Mouse (Mus musculus) heart, postnatal 0 days (tissue): Measurements from ENCODE around the gene Ggnbp2. TPM values are rescaled to one million over a fixed set of nuclear protein-coding genes. Genes with fewer than 3 reads are reported as not detected.

Source experiments
- ATAC-seq: fragments of 200-750 bp; cut with Nextera tagmentation; 2 replicates; pipeline ENCODE4 v1.8.0; 2017; ENCODE audit warnings: low read depth, moderate number of reproducible peaks, moderate library complexity; ENCODE audit not compliant: insufficient read depth
- DNase-seq: peaks from one replicate; pipeline ENCODE4 v3.0.0-alpha.2; 2016; ENCODE audit warnings: low spot score
- H3K27ac ChIP-seq: fragments of 300-500 bp; sonication (generic); 2 replicates; pipeline ENCODE4 v1.5.1; 2014; ENCODE audit warnings: low read depth, mild to moderate bottlenecking
- H3K27me3 ChIP-seq: fragments of 300-500 bp; sonication (generic); 2 replicates; pipeline ENCODE4 v1.6.1; 2014; ENCODE audit warnings: low read length, mixed read lengths; ENCODE audit not compliant: control insufficient read depth, insufficient read depth
- H3K36me3 ChIP-seq: fragments of 300-500 bp; sonication (generic); replicated peaks from 2 replicates; pipeline ENCODE4 v1.6.1; 2014; ENCODE audit warnings: low read length, mixed read lengths; ENCODE audit not compliant: control insufficient read depth, insufficient read depth
- H3K4me1 ChIP-seq: fragments of 300-500 bp; sonication (generic); 2 replicates; pipeline ENCODE4 v1.6.1; 2014; ENCODE audit warnings: antibody characterized with exemption; ENCODE audit not compliant: control insufficient read depth, insufficient read depth
- H3K4me2 ChIP-seq: fragments of 300-500 bp; sonication (generic); 2 replicates; pipeline ENCODE4 v1.6.1; 2014; ENCODE audit warnings: low read depth, mild to moderate bottlenecking, low read length, moderate library complexity
- H3K4me3 ChIP-seq: fragments of 300-500 bp; sonication (generic); 2 replicates; pipeline ENCODE4 v1.5.1; 2014; ENCODE audit warnings: low read depth, low read length
- H3K9ac ChIP-seq: fragments of 300-500 bp; sonication (generic); replicated peaks from 2 replicates; pipeline ENCODE4 v1.6.1; 2014; ENCODE audit warnings: low read depth, low read length, mixed read lengths
- H3K9me3 ChIP-seq: fragments of 300-500 bp; sonication (generic); replicated peaks from 2 replicates; pipeline ENCODE4 v1.6.1; 2016; ENCODE audit warnings: low read length; ENCODE audit not compliant: control insufficient read depth
- CTCF ChIP-seq: IDR thresholded peaks from 2 replicates; pipeline ENCODE4 v1.5.1; 2016; ENCODE audit warnings: antibody characterized with exemption, control low read depth, low read depth
- EP300 ChIP-seq: IDR thresholded peaks from 2 replicates; pipeline ENCODE4 v1.6.1; 2016; ENCODE audit warnings: antibody characterized with exemption, low read depth
- WGBS: fragments of 180-500 bp; shearing (Covaris S2); extraction: QIAGEN DNeasy Blood & Tissue Kit; methylation state at CpG from one replicate; pipeline ENCODE4 v1.1.7; 2014; 5-methylcytosine and 5-hydroxymethylcytosine counted together
- polyA plus RNA-seq: library from polyadenylated mRNA; unstranded; fragments of >200 nt; fragmentation: Nextera tagmentation; extraction: Ambion mirVana; gene quantifications from 2 replicates; pipeline ENCODE4 v1.2.1, GENCODE M21; 2015
- total RNA-seq: library from RNA; depleted of rRNA; stranded (reverse); fragments of >200 nt; gene quantifications from 2 replicates; pipeline ENCODE4 v1.2.3, GENCODE M21; 2014; ENCODE audit warnings: low replicate concordance

Gene Ggnbp2
- total and polyA plus RNA-seq, 2 experiments from 2014 or later, result 35.0 to 39.4 TPM

DNA sequence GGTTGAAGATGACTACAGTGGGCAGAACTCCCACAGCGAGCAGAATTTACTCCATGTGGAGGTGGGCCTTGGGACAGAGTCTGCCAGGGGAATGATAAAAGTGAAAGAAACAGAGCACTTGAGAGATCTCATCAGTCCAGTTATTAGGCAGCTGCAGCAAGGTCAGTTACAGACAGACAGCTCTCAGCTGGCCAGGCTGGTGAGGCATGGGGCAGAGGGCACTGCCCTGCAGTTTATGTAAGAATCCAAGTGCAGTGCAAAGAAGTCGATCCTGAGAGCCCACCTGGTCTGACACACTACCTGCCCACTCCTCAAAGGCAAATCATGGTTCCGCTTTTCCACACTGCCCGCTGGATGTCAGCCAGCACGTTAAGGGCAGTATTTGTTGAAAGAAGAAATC, 15.6 kb upstream of the Ggnbp2 start:
- Histone ChIP-seq H3K27me3 (no peaks in the 10 kb centered on the region), H3K9ac (no peak overlapping the region), H3K9me3 (no peaks in the 10 kb centered on the region), H3K27ac (no peak overlapping the region), H3K36me3 (peaks cover 66% of the 10 kb centered on the region), H3K4me3 (no peak overlapping the region), H3K4me1 (no peaks in the 10 kb centered on the region), H3K4me2 (no peak overlapping the region)
- no peak for ATAC-seq
- TF ChIP-seq CTCF, result no peak
- no peak for TF ChIP-seq EP300
- 89% methylated on average over 5 of the region's 5 CpGs for WGBS
- DNase-seq, result no peak

DNA sequence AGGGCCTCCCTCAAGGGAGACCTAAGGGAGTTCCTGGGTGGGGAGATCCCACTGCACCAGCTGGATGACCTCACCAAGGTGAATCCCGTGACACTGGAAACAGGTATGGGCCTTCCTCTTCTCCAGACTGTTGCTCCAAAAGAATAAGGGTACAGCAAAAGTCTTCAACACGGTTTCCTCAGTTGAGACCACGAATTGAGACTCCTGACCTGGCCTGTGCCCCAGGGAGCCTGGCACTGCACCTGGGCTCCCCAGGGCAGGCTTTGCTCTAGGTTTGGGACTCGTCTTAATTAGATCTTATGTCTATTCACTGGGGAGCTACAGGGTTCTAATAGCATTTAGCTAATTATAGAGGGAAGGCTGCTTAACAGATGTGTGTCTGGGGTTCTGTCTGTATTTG, 14.6 kb upstream of the Ggnbp2 start:
- H3K36me3 ChIP-seq, result peaks cover 62% of the 10 kb centered on the region
- ATAC-seq, result no peak
- 89% methylated on average over 4 of the region's 4 CpGs for WGBS

DNA sequence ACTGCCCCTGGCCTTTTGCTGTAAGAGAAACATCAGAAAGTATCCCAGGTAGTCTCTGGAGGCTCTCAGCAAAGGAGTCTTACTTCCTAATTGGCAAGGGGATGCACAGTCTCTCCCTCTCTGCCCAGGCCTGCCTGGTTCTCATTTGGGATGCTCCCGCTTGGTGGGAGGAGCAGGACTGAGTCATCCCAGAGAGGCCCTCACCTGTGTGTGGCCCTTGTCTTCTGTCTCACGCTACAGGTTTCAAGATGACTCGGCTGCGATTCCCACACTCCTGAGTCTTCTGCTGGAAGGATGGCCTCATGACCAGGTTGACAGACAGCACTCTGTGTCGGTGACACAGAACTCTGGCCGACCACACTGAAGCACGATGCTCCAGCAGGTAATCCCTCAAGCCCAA, 11.7 kb upstream of the Ggnbp2 start:
- Histone ChIP-seq H3K4me3 (no peak overlapping the region), H3K27ac (no peak overlapping the region), H3K36me3 (peaks cover 39% of the 10 kb centered on the region), H3K9ac (no peak overlapping the region), H3K9me3 (no peaks in the 10 kb centered on the region), H3K4me2 (no peak overlapping the region), H3K27me3 (no peaks in the 10 kb centered on the region), H3K4me1 (peaks cover 8% of the 10 kb centered on the region)
- TF ChIP-seq CTCF (no peak), EP300 (no peak)
- DNase-seq (no peak), ATAC-seq (no peak)
- WGBS, result 92% methylated on average over 7 of the region's 7 CpGs

More for the DNA sequence above, 14.6 kb upstream of the Ggnbp2 start:
- Histone ChIP-seq H3K27ac (no peak overlapping the region), H3K27me3 (no peaks in the 10 kb centered on the region), H3K4me1 (no peaks in the 10 kb centered on the region), H3K9ac (no peak overlapping the region), H3K9me3 (no peaks in the 10 kb centered on the region), H3K4me2 (no peak overlapping the region), H3K4me3 (no peak overlapping the region)
- no peak for TF ChIP-seq CTCF
- no peak for TF ChIP-seq EP300
- DNase-seq, result no peak

DNA sequence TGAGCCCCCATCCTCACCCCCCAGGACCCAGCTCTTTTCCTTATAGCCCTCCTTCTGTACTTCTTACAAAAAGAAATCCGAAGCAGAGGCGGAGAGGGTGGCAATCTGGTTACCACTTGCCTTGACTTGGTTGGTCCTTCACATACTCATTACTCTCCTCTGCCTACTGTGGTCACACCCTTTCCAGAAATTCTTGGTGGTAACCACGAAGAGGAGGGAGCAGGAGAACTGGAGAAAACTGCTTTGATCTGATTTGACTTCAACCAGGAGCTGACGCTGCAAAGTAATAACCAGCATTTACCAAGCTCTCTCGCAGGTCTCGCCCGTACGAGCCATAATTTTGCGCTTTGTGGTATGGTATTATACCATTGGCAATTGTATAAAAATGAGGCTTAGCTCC, 10.4 kb upstream of the Ggnbp2 start:
- peaks cover 8% of the 10 kb centered on the region for H3K4me1 ChIP-seq
- H3K27me3 ChIP-seq, result no peaks in the 10 kb centered on the region
- H3K9me3 ChIP-seq, result no peaks in the 10 kb centered on the region
- peak overlapping the region; percentile 94 for H3K27ac ChIP-seq
- TF ChIP-seq CTCF (no peak), EP300 (no peak)
- ATAC-seq (no peak), DNase-seq (no peak)
- peak overlapping the region; percentile 100 for H3K4me2 ChIP-seq
- H3K4me3 ChIP-seq, result peak overlapping the region; percentile 96
- H3K9ac ChIP-seq, result peak overlapping the region; percentile 83
- 56% methylated on average over 9 of the region's 9 CpGs for WGBS
- peaks cover 30% of the 10 kb centered on the region for H3K36me3 ChIP-seq

DNA sequence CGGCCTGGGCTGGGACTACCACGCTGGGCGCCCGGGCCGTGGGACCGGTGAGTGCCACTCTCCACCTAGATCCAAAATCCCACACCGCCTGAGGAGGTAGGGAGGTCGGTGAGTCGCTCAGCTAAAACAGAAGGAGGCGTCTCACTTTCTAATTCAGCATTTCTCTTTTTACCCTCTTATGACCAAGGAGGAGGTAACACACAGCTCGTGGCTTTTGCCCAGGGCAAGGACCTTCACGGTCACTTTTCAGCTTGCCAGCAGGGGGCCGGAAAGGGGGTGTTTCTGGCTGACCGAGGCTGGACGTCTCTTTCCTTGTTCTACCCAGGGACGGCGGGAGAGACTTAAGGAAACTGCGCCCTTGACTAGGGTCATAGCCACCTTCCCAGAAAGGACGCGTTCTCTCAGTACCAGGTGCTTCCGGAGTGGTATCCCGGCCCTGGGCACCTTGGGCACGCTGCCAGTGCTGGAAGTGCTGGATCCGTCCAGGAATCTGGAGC, 9.9 kb upstream of the Ggnbp2 start:
- Histone ChIP-seq H3K9me3 (no peaks in the 10 kb centered on the region), H3K36me3 (peaks cover 27% of the 10 kb centered on the region), H3K27ac (peak overlapping the region; percentile 94), H3K4me3 (peak overlapping the region; percentile 96), H3K4me2 (peak overlapping the region; percentile 100), H3K27me3 (no peaks in the 10 kb centered on the region), H3K9ac (peak overlapping the region; percentile 83), H3K4me1 (peaks cover 8% of the 10 kb centered on the region)
- DNase-seq (peak; percentile 54), ATAC-seq (peak; percentile 63)
- TF ChIP-seq EP300 (no peak), CTCF (peak; percentile 47)
- WGBS, result 1% methylated on average over 24 of the region's 24 CpGs
